Mouse (Mus musculus): ENCODE measurements at regions not wholly inside any gene's neighbourhood (a gene's known extent, or its start where the extent isn't known, plus 50 kb on each side); places are given as distances from the start of the nearest gene placed in this dataset.

GRCm38 (mm10) chr2:72875677-72876076 lies 104.6 kb downstream of the Sp3 start:
- TF ChIP-seq CTCF (conservative IDR thresholded peaks at IDR 0.05; ENCODE audit: insufficient read depth, insufficient read length, low read depth, low read length) (no peak), POLR2A (IDR thresholded peaks at IDR 0.05; ENCODE audit: low read depth, low read length) (no peak)
